Mouse (Mus musculus) liver, postnatal 0 days (tissue): ENCODE measurements around the gene Galc. TPM values are rescaled to one million over a fixed set of nuclear protein-coding genes. Genes with fewer than 3 reads are reported as not detected.

Experiments used
- ATAC-seq: fragments of 200-750 bp; cut with Nextera tagmentation; 2 replicates; pipeline ENCODE4 v1.8.0; 2017; ENCODE audit warnings: mild to moderate bottlenecking, moderate library complexity
- DNase-seq: peaks from one replicate; pipeline ENCODE4 v3.0.0-alpha.2; 2016
- H3K27ac ChIP-seq: fragments of 300-500 bp; sonication (generic); 2 replicates; pipeline ENCODE4 v1.5.1; 2014; ENCODE audit warnings: antibody characterized with exemption, moderate library complexity, mild to moderate bottlenecking, low read depth
- H3K27me3 ChIP-seq: fragments of 300-500 bp; sonication (generic); 2 replicates; pipeline ENCODE4 v1.6.1; 2014; ENCODE audit warnings: low read length, control low read depth, mixed read lengths; ENCODE audit not compliant: insufficient read depth
- H3K36me3 ChIP-seq: fragments of 300-500 bp; sonication (generic); replicated peaks from 2 replicates; pipeline ENCODE4 v1.6.1; 2014; ENCODE audit warnings: mild to moderate bottlenecking, control low read depth, low read length, moderate library complexity, mixed read lengths; ENCODE audit not compliant: insufficient read depth
- H3K4me1 ChIP-seq: fragments of 300-500 bp; sonication (generic); 2 replicates; pipeline ENCODE4 v1.6.1; 2014; ENCODE audit warnings: antibody characterized with exemption, mild to moderate bottlenecking, control low read depth; ENCODE audit not compliant: insufficient read depth
- H3K4me2 ChIP-seq: fragments of 300-500 bp; sonication (generic); 2 replicates; pipeline ENCODE4 v1.6.1; 2014; ENCODE audit warnings: low read depth, mild to moderate bottlenecking, low read length, moderate library complexity, mixed read lengths
- H3K4me3 ChIP-seq: fragments of 300-500 bp; sonication (generic); 2 replicates; pipeline ENCODE4 v1.5.1; 2014; ENCODE audit warnings: low read depth, low read length
- H3K9ac ChIP-seq: fragments of 300-500 bp; sonication (generic); replicated peaks from 2 replicates; pipeline ENCODE4 v1.6.1; 2014; ENCODE audit warnings: mild to moderate bottlenecking, moderate library complexity
- H3K9me3 ChIP-seq: fragments of 300-500 bp; sonication (generic); 2 replicates; pipeline ENCODE4 v1.6.1; 2016; ENCODE audit warnings: mild to moderate bottlenecking, control low read depth, low read length, mixed read lengths
- CTCF ChIP-seq: sonication (generic); IDR thresholded peaks from 2 replicates; pipeline ENCODE4 v1.5.1; 2016; ENCODE audit warnings: antibody characterized with exemption, low read depth
- EP300 ChIP-seq: IDR thresholded peaks from 2 replicates; pipeline ENCODE4 v1.6.1; 2016; ENCODE audit warnings: antibody characterized with exemption, low read depth, mild to moderate bottlenecking
- WGBS: fragments of 180-500 bp; shearing (Covaris S2); extraction: QIAGEN DNeasy Blood & Tissue Kit; methylation state at CpG from one replicate; pipeline ENCODE4 v1.1.7; 2014; ENCODE audit not compliant: insufficient replicate concordance; 5-methylcytosine and 5-hydroxymethylcytosine counted together
- polyA plus RNA-seq: library from polyadenylated mRNA; unstranded; fragments of >200 nt; fragmentation: Nextera tagmentation; extraction: Ambion mirVana; gene quantifications from 2 replicates; pipeline ENCODE4 v1.2.1, GENCODE M21; 2015

The Galc gene
- polyA plus RNA-seq, 1 experiment from 2014 or later, result 2.2 TPM

- WGBS, result 67% methylated on average over 3 of the region's 3 CpGs
- Histone ChIP-seq H3K27ac (no peak overlapping the region), H3K4me2 (no peak overlapping the region), H3K9ac (no peak overlapping the region), H3K36me3 (no peaks in the 10 kb centered on the region), H3K4me1 (no peaks in the 10 kb centered on the region), H3K27me3 (no peaks in the 10 kb centered on the region), H3K9me3 (no peaks in the 10 kb centered on the region), H3K4me3 (no peak overlapping the region)
- ATAC-seq, result no peak
- TF ChIP-seq EP300 (no peak), CTCF (no peak)
- no peak for DNase-seq
Observed at GRCm38 (mm10) chr12:98290475-98290874, 31.2 kb upstream of the Galc start.

GRCm38 (mm10) chr12:98284477-98284876 is 25.2 kb upstream of the Galc start:
- Histone ChIP-seq H3K27ac (no peak overlapping the region), H3K9ac (no peak overlapping the region), H3K4me1 (no peaks in the 10 kb centered on the region), H3K4me3 (no peak overlapping the region), H3K4me2 (no peak overlapping the region), H3K27me3 (no peaks in the 10 kb centered on the region), H3K9me3 (no peaks in the 10 kb centered on the region), H3K36me3 (no peaks in the 10 kb centered on the region)
- no peak for TF ChIP-seq EP300
- no peak for TF ChIP-seq CTCF
- DNase-seq, result no peak
- WGBS, result 78% methylated on average over 3 of the region's 3 CpGs
- ATAC-seq, result no peak

GRCm38 (mm10) chr12:98283487-98283860 is 24.2 kb upstream of the Galc start:
- 58% methylated on average over 3 of the region's 3 CpGs for WGBS
- no peaks in the 10 kb centered on the region for H3K4me1 ChIP-seq
- TF ChIP-seq EP300 (no peak), CTCF (peak; percentile 45)
- H3K4me2 ChIP-seq, result 0 out of 2 replicates have a peak overlapping the region, but pooled peaks have one; percentile 26
- H3K9ac ChIP-seq, result no peak overlapping the region
- H3K27me3 ChIP-seq, result no peaks in the 10 kb centered on the region
- H3K4me3 ChIP-seq, result no peak overlapping the region
- ATAC-seq (peak; percentile 41), DNase-seq (no peak)
- no peaks in the 10 kb centered on the region for H3K9me3 ChIP-seq
- peak overlapping the region; percentile 64 for H3K27ac ChIP-seq
- no peaks in the 10 kb centered on the region for H3K36me3 ChIP-seq

- Histone ChIP-seq H3K27me3 (no peaks in the 10 kb centered on the region), H3K4me2 (0 out of 2 replicates have a peak overlapping the region, but pooled peaks have one; percentile 26), H3K27ac (peak overlapping the region; percentile 64), H3K9ac (no peak overlapping the region), H3K4me1 (no peaks in the 10 kb centered on the region), H3K36me3 (no peaks in the 10 kb centered on the region), H3K4me3 (no peak overlapping the region), H3K9me3 (no peaks in the 10 kb centered on the region)
- 53% methylated on average over 14 of the region's 14 CpGs for WGBS
- DNase-seq, result no peak
- peak; percentile 65 for ATAC-seq
- TF ChIP-seq CTCF (no peak), EP300 (no peak)
Observed at GRCm38 (mm10) chr12:98282776-98283486, 23.7 kb upstream of the Galc start.

- no peaks in the 10 kb centered on the region for H3K9me3 ChIP-seq
- 69% methylated on average over 8 of the region's 8 CpGs for WGBS
- H3K4me1 ChIP-seq, result no peaks in the 10 kb centered on the region
- no peak for TF ChIP-seq EP300
- TF ChIP-seq CTCF, result no peak
- ATAC-seq, result no peak
- DNase-seq, result no peak
- H3K27me3 ChIP-seq, result no peaks in the 10 kb centered on the region
- no peak overlapping the region for H3K4me2 ChIP-seq
- H3K4me3 ChIP-seq, result no peak overlapping the region
- no peaks in the 10 kb centered on the region for H3K36me3 ChIP-seq
- H3K9ac ChIP-seq, result no peak overlapping the region
- no peak overlapping the region for H3K27ac ChIP-seq
Observed at GRCm38 (mm10) chr12:98280996-98281395, 21.7 kb upstream of the Galc start.

- Histone ChIP-seq H3K4me1 (no peaks in the 10 kb centered on the region), H3K9me3 (no peaks in the 10 kb centered on the region), H3K27me3 (no peaks in the 10 kb centered on the region), H3K9ac (no peak overlapping the region), H3K27ac (no peak overlapping the region), H3K4me2 (no peak overlapping the region), H3K4me3 (no peak overlapping the region), H3K36me3 (no peaks in the 10 kb centered on the region)
- no peak for TF ChIP-seq EP300
- TF ChIP-seq CTCF, result peak; percentile 88
- ATAC-seq, result no peak
- 30% methylated on average over 5 of the region's 5 CpGs for WGBS
- DNase-seq, result peak; percentile 54
Observed at GRCm38 (mm10) chr12:98280530-98280929, 21.3 kb upstream of the Galc start.

GRCm38 (mm10) chr12:98272433-98272832 is 13.2 kb upstream of the Galc start:
- DNase-seq (no peak), ATAC-seq (no peak)
- TF ChIP-seq CTCF, result no peak
- TF ChIP-seq EP300, result no peak
- Histone ChIP-seq H3K4me1 (no peaks in the 10 kb centered on the region; the same call in 1 of the 2 replicates), H3K9me3 (no peaks in the 10 kb centered on the region), H3K27ac (no peak overlapping the region), H3K36me3 (no peaks in the 10 kb centered on the region), H3K4me3 (no peak overlapping the region), H3K9ac (no peak overlapping the region), H3K27me3 (no peaks in the 10 kb centered on the region), H3K4me2 (no peak overlapping the region)
- WGBS, result 62% methylated on average over 7 of the region's 7 CpGs
